Mouse (Mus musculus): ENCODE results near the gene Aldh3a2.
"Not testable (repeated sequence)": the region's sequence is repeated elsewhere in the genome, so short reads cannot be mapped to it uniquely, and the experiment has no call there.

The Aldh3a2 gene

DNA sequence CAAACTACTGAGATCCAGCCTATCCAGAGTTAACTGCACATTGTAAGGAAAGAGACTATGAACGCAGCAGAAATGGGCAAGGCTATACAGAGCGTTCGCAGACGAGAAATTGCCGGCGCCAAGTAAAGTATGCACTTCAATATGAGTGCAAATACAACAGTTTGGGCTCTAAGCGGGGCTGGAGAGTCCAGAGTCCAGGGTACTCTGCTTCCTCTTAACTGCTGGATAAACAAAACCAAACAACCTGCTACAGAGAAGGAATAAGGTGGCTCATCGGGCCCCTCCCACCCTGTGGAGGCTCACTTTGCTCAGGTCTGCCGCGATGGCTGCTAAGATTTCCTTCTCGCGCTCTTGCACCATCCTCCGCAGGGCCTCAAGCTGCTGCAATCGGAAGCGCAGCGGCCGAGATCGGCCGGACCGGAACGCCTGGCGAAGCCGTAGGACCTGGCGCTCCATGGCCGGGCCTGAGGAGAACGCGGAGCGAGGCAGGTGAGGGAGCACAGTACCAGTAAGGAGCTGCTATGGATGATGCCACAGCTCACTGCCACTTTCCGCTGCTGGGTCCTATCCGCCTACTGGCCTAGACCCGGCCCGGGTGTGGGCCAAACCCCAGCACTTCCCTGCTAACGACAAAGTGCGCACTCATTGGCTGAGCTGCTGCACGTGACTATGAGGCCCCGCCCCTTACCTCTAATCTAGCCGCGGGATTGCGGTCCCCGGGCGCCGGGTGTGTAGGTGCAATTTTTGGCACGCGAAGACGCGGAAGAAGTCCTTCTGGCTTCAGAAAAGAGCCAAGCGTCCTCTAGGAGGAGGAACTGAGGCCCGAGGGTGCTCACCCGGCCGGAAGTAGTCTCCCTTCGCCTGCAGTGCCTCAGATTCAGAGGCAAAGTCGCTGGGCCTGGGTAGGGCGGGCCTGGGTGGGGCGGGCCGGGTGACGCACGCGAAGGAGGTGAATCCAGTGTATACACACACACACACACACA, at the start of gene Aldh3a2:
Gene Aldh3a2 (minus strand): TSS at position 914 of the 983 bp plus-strand sequence.
- peak; percentile 98 for DNase-seq (ENCODE audit: low read depth)

- DNase-seq (ENCODE audit: low read depth), result no peak
Measured at GRCm38 (mm10) chr11:61316864-61317263, 49.6 kb upstream of the Aldh3a2 start.

DNA sequence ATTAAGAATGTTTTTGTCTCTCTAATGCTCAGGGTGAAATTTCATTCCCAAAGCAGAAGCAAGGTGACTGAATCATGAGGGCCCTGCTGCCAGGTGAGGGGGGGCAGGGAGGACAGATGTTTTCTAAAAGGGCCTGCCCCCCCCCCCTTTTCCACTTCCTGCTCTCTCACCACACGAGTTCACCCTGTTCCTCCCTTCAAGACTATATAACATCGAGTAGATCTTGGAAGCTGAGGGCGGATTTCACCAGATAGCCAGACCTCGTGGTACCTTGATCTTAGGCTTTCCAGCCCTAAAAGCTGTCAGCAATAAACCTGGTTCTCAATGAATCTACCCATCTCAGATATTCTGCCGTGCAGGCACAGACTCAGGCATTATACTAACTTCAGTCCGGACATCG, 43.1 kb upstream of the Aldh3a2 start:
- no peak for DNase-seq (ENCODE audit: low read depth)

GRCm38 (mm10) chr11:61309831-61310230, 42.6 kb upstream of the Aldh3a2 start:
- DNase-seq (ENCODE audit: low read depth), result peak; percentile 25

- no peak for DNase-seq (ENCODE audit: low read depth)
Measured at GRCm38 (mm10) chr11:61307795-61308194, 40.5 kb upstream of the Aldh3a2 start.

- peak; percentile 78 for DNase-seq (ENCODE audit: low read depth)
Measured at GRCm38 (mm10) chr11:61305377-61305776, 38.1 kb upstream of the Aldh3a2 start.

DNA sequence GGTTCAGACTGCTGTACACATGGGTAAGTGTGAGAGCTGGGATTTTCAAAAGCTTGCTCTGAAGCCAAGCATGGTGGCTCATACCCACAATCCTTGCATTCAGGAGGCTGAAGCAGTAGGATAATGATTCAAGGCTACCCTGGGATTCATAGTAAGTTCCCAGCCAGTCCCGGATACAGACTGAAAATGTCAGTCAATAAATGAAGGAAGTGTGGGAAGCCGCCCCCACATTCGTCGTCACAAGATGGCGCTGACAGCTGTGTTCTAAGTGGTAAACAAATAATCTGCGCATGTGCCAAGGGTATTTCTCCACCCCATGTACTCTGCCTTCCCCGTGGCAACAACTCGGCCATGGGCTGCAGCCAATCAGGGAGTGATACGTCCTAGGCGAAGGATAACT, 37.3 kb upstream of the Aldh3a2 start:
- not testable (repeated sequence) for DNase-seq (ENCODE audit: low read depth)

- DNase-seq (ENCODE audit: low read depth), result no peak
Measured at GRCm38 (mm10) chr11:61300716-61301392, 33.6 kb upstream of the Aldh3a2 start.

DNA sequence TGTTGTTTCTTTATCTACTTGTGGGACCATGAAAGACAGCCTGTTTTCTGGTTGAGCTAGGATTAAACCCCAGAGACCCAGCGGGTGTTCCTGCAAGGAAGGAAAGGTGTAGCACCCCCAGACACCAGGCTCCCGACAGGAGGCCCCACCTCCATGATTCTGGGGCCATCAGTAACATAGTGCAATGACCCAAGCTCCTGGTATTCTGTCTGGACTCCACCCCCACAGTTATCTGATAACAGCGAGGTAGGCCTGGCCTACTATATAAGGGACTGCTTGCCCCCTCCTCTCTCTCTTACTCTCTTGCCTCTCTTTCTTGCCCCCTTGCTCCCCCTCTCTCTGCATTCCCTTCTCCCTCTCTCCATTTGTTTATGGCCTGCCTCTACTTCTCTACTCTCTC, 32.9 kb upstream of the Aldh3a2 start:
- DNase-seq (ENCODE audit: low read depth), result no peak

DNA sequence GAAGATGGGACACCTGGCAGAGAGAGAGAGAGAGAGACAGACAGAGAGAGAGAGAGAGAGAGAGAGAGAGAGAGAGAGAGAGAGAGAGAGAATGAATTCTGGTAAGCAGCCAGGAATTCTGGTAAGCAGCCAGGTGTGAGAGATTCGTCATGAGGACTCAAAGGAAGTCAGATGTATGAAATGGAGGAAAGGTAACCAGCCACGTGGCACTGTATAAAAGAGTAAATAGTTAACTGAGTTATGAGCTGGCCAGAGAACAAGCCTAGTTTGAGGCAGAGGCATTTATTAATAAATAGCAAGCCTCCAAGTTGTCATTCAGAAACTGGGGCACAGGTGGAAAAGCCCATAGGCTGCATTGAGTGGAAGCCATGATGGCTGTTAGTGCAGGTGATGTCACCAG, 30.6 kb upstream of the Aldh3a2 start:
- no peak for DNase-seq (ENCODE audit: low read depth)

DNA sequence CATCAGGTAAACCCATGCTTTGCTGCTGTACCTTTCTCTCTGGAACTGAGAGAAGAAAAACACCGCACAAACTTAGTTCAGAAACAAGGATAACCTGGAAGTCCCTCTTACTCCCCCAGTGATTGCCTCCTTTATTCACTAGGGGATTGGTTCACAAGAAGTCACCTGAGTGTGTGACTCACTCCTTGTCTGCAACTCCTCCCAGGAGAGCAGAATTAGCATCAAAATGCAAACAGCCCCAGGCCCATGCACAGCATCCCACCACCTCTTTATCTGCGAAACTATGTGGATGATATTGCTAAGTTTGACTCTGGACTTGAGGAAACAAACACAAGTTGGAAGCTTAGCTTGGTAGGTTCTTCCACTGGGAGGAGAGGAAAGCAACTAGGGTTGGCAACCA, 30.1 kb upstream of the Aldh3a2 start:
- no peak for DNase-seq (ENCODE audit: low read depth)

- DNase-seq (ENCODE audit: low read depth), result no peak
Measured at GRCm38 (mm10) chr11:61296556-61296955, 29.3 kb upstream of the Aldh3a2 start.

DNA sequence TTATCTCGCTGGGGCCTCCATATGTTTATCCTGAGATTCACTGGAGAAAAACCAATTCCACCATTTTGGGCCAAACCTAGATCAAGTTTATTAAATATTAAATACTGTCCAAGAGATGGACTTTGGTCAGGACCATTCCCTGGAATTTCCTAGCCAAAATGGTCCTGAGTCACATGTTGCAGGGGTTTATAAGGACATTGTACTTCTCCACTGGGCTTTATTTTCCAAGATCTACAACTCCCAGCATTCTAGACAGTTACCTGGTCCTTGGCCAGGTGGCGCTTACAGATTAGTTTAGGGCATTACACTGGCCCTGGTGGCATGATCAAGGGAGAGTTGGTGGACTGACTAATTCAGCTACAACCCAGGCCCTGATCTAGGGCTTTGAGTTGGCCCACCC, 28.3 kb upstream of the Aldh3a2 start:
- no peak for DNase-seq (ENCODE audit: low read depth)

- DNase-seq (ENCODE audit: low read depth), result no peak
Measured at GRCm38 (mm10) chr11:61294431-61294830, 27.2 kb upstream of the Aldh3a2 start.

DNA sequence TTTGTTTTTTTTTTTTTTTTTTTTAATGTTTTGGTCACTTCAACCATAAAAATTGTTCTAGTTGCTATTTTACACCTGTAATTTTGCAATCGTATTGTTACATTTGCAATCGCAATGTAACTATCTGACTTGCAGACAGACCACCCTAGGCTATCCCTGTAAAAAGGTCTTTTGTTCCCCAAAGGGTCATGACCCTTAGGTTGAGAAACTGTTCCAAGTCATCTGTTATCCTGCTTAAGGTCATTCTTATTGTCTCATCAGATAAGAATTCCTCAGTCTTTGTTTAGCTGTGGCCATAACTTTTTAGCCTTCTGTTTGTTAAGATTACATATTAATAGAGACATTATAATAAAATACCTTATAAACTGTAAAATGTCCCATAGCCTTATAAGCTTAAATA, 26.0 kb upstream of the Aldh3a2 start:
- no peak for DNase-seq (ENCODE audit: low read depth)

- no peak for DNase-seq (ENCODE audit: low read depth)
Measured at GRCm38 (mm10) chr11:61284323-61284722, 17.1 kb upstream of the Aldh3a2 start.

GRCm38 (mm10) chr11:61283414-61284049, 16.3 kb upstream of the Aldh3a2 start:
- DNase-seq (ENCODE audit: low read depth), result no peak

DNA sequence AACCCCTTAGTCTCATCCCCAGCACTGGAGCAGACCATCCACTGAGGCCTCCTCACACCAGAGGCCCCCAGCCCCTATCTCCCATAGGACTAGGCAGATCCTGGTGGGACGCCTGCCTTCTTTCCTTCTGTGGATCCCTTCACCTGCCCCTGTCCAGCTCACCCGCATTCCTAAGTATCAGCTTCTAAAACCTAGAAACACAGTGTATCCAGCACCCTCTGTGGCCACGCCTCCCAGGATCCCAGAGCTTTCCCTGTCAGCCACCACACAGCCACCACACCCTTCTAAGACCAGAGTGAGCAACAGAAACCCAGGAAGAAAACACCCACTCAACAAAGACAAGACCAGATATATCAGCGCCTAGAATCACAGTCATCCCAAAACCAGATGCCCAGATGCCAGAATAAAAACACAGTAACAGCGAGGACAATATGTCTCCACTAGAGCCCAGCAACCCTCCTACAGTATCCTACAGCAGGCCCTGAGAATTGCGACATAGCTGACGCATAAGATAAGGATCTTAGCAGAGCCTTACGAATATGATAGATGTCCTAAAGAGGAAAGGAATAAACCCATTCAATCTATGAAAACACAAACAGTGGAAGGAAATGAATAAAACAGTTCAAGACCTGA, 11.3 kb upstream of the Aldh3a2 start:
- no peak for DNase-seq (ENCODE audit: low read depth)

DNA sequence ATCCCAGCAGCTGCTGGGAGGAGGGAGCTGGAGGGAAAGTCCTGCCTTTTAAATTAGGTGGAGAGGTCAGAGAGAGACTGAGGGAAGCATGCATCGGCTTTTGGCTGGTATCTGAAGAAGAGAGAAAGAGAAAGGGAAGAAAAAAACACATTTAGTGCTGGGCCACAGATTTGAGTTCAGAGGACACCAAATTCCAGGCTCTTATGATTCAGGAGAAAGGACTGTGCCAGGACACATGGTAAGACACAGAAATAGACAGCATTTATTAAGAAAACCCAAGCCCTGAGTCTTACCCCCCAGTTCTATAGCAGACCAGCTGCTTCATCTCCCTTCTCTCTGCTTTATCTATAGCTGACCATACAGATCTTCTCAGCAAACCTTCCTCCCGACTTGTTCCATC, 10.7 kb upstream of the Aldh3a2 start:
- DNase-seq (ENCODE audit: low read depth), result no peak

- no peak for DNase-seq (ENCODE audit: low read depth)
Measured at GRCm38 (mm10) chr11:61276482-61276881, 9.2 kb upstream of the Aldh3a2 start.

- DNase-seq (ENCODE audit: low read depth), result no peak
Measured at GRCm38 (mm10) chr11:61275106-61275505, 7.8 kb upstream of the Aldh3a2 start.

DNA sequence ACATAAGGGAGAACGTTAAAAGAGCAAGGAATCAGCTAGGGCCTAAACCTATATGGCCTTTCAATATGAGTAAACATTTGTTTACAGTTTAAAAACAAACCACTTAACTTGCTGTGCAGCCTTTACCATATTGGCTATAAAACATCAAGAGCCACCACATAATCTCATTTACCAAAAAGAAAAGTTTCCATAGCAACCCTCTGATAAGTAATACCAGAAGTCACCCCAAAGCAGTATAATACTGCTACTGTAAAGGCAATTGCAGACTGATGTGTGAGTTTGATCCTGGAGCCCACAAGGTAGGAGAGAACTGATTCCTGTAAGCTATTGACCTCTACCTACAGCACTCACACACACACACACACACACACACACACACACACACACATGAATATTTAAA, 7.2 kb upstream of the Aldh3a2 start:
- no peak for DNase-seq (ENCODE audit: low read depth)

All from induced T-regulatory cell, adult 2 months (primary cell).